Mouse (Mus musculus) brain, adult 2 months (tissue): ENCODE results near the gene Acoxl.

Experiments used
- DNase-seq: peaks from one replicate; pipeline ENCODE4 v3.0.0; 2011; ENCODE audit warnings: low read depth, low spot score

The Acoxl gene

DNA sequence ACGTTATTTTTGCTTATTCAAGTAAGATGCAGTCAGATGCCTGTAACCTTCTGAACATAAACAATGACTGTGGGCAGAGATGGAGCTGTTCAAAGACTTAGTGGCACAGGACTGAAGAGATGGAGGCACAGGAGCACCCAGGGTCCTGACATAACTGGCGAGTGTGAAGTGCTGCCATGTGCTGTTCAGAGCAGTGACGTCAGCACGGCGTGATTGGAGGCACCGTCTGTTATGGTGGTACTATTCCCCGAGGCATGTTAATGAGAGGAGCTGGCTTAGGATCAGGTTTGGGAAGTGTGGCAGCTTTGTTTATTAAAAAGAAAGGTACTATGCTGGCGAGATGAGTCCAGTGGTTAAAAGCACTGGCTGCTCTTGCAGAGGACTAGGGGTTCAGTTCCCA lies 300.2 kb downstream of the Acoxl start:
- DNase-seq, result no peak

DNA sequence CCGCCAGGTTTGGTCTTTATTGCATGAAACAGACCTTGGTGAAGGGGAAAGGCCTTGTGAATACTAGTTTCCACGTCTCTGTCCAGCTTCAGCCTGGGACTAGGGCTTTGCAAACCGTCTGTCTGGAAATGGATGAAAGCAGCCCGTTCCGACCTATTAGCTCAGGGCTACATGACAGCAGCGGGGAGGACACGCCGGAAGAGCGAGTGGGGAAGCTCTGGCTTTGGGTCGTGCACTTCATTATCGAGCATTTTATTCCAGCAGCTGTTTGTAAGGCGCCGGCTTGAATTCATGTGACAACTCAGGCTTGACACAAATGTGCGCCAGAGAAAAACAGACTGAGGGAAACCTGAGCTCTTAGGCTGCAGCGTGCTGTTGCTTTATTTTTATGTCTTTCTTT lies 301.1 kb downstream of the Acoxl start:
- DNase-seq, result peak; percentile 32

DNA sequence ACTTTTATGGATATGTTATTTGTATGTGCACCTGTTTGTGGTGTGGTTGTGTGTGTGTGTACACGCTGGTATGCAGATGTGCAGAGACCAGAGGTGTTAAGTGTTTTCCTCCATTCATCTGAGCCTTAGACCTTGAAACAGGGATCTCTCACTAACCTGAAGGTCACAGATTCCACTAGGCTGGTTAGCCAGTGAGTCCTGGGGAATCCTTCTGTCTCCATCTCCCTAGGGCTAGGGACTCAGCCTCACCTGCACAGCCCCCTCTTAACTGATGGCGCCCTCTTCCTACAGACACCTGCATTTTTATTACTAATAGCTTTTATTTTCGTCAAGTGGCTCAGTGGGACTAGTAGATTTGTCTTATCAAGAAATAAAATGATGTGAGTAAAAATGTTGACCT lies 301.5 kb downstream of the Acoxl start:
- DNase-seq, result no peak

- no peak for DNase-seq
Observed at GRCm38 (mm10) chr2:128143992-128144391, 305.3 kb downstream of the Acoxl start.

DNA sequence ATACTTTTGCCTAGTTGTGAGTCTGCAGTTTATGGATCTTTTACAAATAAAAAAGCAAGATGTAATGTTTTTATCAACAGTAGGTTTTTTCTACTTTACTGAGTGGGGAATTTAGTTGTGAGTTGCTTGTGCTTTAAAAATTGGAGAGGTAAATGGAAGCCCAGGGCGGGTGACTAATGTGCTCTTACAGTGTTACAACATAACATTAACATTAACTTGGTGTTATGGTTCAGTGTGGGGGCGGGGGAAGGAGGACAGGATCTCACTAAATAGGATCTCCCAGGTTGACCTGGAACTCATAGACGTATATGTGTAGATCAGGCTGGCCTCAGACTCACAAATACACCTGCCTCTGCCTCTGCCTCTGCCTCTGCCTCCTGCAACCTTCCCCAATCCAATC lies 306.8 kb downstream of the Acoxl start:
- DNase-seq, result no peak

DNA sequence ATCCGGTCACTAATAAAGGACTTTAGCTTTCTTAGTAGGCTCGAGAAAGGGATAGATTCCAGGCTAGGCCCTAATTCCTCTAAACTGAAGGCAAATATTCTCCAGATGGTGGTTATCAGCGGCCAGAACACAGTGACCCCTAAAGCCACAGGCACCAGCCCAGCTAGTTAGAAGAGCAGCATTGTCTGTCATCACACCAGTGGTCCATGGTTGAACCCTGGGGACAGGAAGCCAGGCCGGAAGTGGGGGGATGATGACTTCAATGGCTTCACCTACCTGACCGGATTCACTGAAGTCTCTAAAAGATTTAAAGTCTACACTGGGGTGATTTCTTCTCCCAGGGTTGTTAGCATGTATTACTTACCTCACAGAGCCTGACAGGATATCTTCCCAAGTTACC lies 310.9 kb downstream of the Acoxl start:
- DNase-seq, result no peak

DNA sequence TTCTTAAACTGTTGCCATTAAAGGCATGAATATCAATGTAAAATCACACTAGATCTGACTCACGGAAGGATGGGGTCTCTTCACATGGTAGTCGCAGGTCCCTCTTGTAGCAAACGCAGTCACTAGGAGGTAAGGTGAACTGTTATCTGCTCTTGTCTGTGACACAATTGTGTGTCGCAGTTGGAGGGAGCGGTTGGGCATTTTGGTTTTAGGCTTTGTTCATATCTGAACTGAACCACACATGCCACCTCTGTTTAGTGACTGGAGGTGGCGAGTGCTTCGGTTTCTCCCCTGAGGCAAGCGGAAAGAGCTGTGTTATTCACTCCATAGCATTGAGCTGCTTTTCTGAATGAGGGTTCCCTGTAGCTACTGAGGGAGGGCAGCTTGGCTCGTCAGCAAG lies 313.5 kb downstream of the Acoxl start:
- DNase-seq, result no peak

DNA sequence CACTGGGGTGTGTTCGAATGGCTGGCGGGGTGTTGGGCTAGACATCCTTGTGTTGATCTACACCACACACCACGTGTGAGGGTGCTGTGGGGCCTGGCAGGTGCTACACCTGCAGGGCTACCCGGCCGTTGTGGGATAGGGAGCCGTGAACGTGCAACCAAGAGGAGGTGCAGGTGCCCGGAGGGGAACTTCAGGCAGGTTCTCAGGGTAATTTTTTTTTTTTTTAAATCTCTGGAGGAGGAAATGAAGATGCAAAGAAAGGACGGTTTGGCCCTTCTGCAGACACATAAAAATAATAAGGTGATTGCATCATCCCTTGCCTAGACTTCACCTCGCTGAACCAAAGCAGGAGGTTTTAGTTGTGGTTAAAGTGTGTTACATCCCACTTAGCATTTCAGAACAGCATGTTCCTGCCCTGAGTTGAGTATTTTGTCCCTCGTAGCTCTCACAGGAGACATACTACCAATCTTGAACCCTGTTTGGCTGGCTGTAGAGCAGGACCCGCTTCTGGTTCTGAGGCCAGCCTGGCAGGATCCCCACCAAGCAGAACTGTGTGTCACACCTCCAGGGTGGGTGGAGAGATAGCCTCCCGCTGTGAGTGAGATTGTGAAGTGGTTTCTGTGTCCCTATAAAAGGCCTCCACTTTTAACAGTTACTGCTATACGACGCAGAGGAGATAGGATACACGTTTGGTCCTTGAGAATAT lies 314.3 kb downstream of the Acoxl start:
- no peak for DNase-seq

DNA sequence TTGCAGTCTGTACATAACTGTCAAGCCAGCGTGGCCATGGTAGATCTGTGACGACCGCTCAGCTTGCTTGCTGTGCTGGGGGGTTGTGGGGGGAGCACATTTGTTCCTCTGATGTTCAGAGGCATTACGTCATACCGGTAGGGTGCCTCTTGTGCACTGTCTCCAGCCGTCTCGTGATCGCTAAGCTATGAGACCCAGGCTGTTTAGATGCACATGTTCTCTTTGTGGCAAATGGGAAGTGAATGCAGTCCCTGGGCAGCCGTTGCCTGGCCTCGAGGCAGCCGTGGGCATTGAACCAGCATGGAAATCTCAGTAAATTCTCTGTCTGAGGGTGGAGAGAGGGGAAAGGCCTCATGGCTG lies 314.9 kb downstream of the Acoxl start:
- no peak for DNase-seq

GRCm38 (mm10) chr2:128155412-128156066 lies 316.9 kb downstream of the Acoxl start:
- DNase-seq, result peak; percentile 31

GRCm38 (mm10) chr2:128156067-128156462 lies 317.4 kb downstream of the Acoxl start:
- no peak for DNase-seq

DNA sequence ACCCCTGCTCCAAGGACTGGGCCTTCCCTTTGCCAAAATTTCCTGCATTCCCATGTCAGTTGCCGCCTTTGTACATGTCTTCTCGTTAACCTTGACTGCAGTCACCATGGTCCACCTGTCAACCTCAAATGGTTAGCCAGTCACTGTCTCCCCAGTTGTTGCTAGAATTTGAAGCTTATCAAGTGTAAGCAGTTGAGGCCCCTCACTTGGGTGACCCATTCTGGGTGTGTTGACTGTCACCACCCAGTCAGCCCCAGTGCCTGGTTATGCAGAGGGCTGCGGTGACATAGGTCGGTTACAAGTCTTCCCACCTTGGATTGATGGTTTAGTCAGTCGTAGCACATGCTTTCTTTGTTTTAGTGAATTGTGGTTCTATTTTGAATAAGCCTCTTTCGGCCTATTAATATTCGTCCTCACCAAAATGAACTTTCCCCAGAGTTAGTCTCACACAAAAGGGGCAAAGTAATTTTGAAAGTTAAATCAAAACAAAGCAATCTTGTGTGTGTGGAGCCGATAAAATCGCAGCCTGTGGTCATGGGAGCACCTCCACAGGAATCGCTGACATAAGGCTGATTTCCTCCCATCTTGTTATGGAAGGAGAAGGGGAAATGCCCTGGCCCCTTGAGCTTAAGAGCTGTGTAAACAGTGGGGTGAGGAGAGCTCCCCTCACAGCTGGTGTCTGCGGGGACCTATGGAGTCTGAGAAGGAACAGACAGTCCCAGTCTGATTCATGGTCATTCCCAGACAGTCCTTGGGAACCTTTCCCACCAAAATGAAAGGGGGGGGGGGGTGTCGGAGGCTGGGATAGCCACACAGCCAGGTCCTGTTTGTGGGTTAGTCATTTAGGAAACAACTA lies 318.1 kb downstream of the Acoxl start:
- DNase-seq, result no peak

- no peak for DNase-seq
Observed at GRCm38 (mm10) chr2:128158734-128159410, 320.2 kb downstream of the Acoxl start.

DNA sequence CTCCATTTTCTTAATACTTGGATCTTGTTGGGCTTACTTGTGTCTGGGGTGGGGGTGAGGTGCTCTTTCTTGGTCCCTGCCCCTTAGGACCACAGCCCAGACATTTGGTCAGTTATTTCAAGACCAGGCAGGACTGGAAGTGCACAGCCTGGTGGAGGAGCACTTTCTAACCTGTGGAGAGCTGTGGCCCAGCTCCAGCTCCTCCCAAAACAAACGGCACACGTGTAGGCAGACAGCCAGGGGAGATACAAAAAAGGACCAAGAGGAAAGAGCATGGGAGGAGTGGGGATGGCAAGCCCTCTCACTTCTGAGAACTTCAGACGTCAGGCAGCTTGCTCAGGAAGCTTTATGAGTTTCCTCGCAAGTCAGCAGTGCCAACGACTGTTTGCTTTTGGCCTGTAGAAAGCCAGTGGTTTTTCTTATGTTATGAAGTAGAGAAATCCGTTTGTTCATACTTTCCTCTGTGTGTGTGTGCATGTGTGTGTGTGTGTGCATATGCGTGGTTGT lies 321.0 kb downstream of the Acoxl start:
- no peak for DNase-seq

GRCm38 (mm10) chr2:128163177-128163576 lies 324.5 kb downstream of the Acoxl start:
- DNase-seq, result no peak

- DNase-seq, result peak; percentile 68
Observed at GRCm38 (mm10) chr2:128166623-128167423, 328.1 kb downstream of the Acoxl start.

DNA sequence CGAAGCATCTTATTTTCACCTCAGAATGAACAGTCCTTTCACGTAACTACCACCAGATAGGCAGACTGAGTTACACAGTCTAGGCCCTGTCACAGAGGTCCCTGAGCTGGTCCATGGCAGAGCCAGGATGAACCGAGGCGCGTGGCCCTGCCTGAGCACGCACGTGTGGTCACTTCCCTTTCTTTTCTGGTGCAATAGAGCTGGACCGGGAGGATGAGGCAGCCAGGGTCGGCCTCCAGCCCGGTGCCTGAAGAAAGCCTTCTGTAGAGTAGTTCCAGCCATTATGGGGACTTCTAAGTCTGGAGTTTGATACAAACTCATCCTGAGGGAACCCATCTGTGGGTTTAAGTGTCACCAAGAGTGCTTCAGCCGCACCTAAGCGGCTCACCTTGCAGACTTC lies 329.3 kb downstream of the Acoxl start:
- no peak for DNase-seq

DNA sequence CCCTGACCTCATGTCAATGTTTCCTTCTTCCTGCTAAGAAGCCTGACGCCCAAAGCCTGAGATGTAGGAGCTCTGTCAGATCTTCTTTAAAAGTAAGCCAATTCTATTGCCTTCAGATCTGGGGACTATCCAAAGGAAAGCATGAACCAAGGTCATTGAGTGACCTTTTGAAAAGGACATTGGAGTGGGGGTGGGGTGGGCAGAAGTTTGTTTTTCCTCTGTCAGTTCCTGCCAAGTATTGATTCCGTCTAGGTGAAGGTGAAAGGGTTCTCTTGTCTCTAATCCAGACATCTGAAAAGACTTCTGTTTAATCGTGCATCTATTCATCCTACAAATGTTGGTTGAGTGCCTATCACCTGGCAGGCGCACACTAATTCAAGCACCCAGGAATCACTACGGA lies 330.8 kb downstream of the Acoxl start:
- no peak for DNase-seq

- no peak for DNase-seq
Observed at GRCm38 (mm10) chr2:128169972-128170371, 331.3 kb downstream of the Acoxl start.

DNA sequence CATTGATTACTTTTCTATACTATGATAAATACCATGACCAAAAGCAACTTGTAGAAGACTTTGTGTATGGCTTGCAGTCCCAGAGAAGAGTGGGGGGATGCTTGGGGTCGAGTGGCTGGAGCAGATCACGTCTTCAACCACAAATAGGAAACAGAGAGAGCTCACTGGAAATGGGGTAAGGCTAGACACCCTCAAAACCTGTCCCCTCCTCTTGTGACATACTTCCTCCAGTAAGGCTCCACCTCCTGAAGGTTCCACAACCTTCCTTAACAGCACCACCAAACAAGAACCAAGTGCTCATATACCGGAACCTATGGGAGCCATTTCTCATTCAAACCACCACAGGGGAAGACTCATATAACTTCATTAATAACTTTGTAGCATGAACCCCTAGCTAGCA lies 331.9 kb downstream of the Acoxl start:
- no peak for DNase-seq

GRCm38 (mm10) chr2:128172266-128172665 lies 333.6 kb downstream of the Acoxl start:
- peak; percentile 94 for DNase-seq
